Mouse (Mus musculus) forebrain, embryonic 16.5 days (tissue): ENCODE data around the gene Myo1h. TPM values are rescaled to one million over a fixed set of nuclear protein-coding genes. Genes with fewer than 3 reads are reported as not detected.

ENCODE experiments used
- ATAC-seq: fragments of 200-750 bp; cut with Nextera tagmentation; 2 replicates; pipeline ENCODE4 v1.8.0; 2017; ENCODE audit warnings: mild to moderate bottlenecking, moderate library complexity
- H3K27ac ChIP-seq: fragments of 300-500 bp; sonication (generic); 2 replicates; pipeline ENCODE4 v1.5.1; 2014; ENCODE audit warnings: low read length, control low read depth
- H3K27me3 ChIP-seq: fragments of 300-500 bp; sonication (generic); replicated peaks from 2 replicates; pipeline ENCODE4 v1.6.1; 2014; ENCODE audit warnings: low read length; ENCODE audit not compliant: control insufficient read depth, insufficient read depth
- H3K36me3 ChIP-seq: fragments of 300-500 bp; sonication (generic); 2 replicates; pipeline ENCODE4 v1.6.1; 2014; ENCODE audit not compliant: control insufficient read depth, insufficient read depth
- H3K4me1 ChIP-seq: fragments of 300-500 bp; sonication (generic); replicated peaks from 2 replicates; pipeline ENCODE4 v1.6.1; 2014; ENCODE audit warnings: low read length; ENCODE audit not compliant: control insufficient read depth, insufficient read depth
- H3K4me2 ChIP-seq: fragments of 300-500 bp; sonication (generic); 2 replicates; pipeline ENCODE4 v1.6.1; 2014; ENCODE audit warnings: mild to moderate bottlenecking, low read length, control low read depth
- H3K4me3 ChIP-seq: fragments of 300-500 bp; sonication (generic); replicated peaks from 2 replicates; pipeline ENCODE4 v1.5.1; 2014; ENCODE audit warnings: mild to moderate bottlenecking, low read length, control low read depth
- H3K9ac ChIP-seq: fragments of 300-500 bp; sonication (generic); replicated peaks from 2 replicates; pipeline ENCODE4 v1.6.1; 2014; ENCODE audit warnings: low read depth, low read length, control low read depth
- H3K9me3 ChIP-seq: fragments of 300-500 bp; sonication (generic); 2 replicates; pipeline ENCODE4 v1.6.1; 2016; ENCODE audit warnings: low read length; ENCODE audit not compliant: control insufficient read depth
- WGBS: fragments of 180-500 bp; shearing (Covaris S2); extraction: QIAGEN DNeasy Blood & Tissue Kit; methylation state at CpG from one replicate; pipeline ENCODE4 v1.1.7; 2014; 5-methylcytosine and 5-hydroxymethylcytosine counted together
- polyA plus RNA-seq: library from polyadenylated mRNA; unstranded; fragments of >200 nt; fragmentation: Nextera tagmentation; extraction: Ambion mirVana; gene quantifications from 2 replicates; pipeline ENCODE4 v1.2.1, GENCODE M21; 2015

Gene Myo1h
- polyA plus RNA-seq, 1 experiment from 2014 or later = 0.91 TPM

- H3K9ac ChIP-seq = no peak overlapping the region
- H3K9me3 ChIP-seq = no peaks in the 10 kb centered on the region
- no peak overlapping the region for H3K27ac ChIP-seq
- H3K4me1 ChIP-seq = no peaks in the 10 kb centered on the region
- H3K27me3 ChIP-seq = 0 out of 2 replicates have a peak, but pooled peaks cover 5% of the 10 kb centered on the region
- H3K4me3 ChIP-seq = no peak overlapping the region
- 71% methylated on average over 5 of the region's 5 CpGs for WGBS
- no peaks in the 10 kb centered on the region for H3K36me3 ChIP-seq
- no peak overlapping the region for H3K4me2 ChIP-seq
- no peak for ATAC-seq
Observed at GRCm38 (mm10) chr5:114306496-114306895, 17.5 kb downstream of the Myo1h start.

GRCm38 (mm10) chr5:114308765-114309679 lies 20.1 kb downstream of the Myo1h start:
- 0 out of 2 replicates have a peak, but pooled peaks have one; percentile 26 for ATAC-seq

GRCm38 (mm10) chr5:114309680-114310036 lies 20.7 kb downstream of the Myo1h start:
- Histone ChIP-seq H3K4me3 (no peak overlapping the region), H3K27ac (no peak overlapping the region), H3K27me3 (no peaks in the 10 kb centered on the region; the same call in 1 of the 2 replicates), H3K36me3 (no peaks in the 10 kb centered on the region), H3K9ac (no peak overlapping the region), H3K4me2 (no peak overlapping the region), H3K4me1 (no peaks in the 10 kb centered on the region), H3K9me3 (no peaks in the 10 kb centered on the region)
- 52% methylated on average over 11 of the region's 11 CpGs for WGBS
- ATAC-seq = no peak

More at GRCm38 (mm10) chr5:114308765-114309679, 20.1 kb downstream of the Myo1h start:
- H3K4me2 ChIP-seq = no peak overlapping the region
- H3K4me3 ChIP-seq = no peak overlapping the region
- WGBS = 47% methylated on average over 18 of the region's 18 CpGs
- H3K36me3 ChIP-seq = no peaks in the 10 kb centered on the region
- H3K9ac ChIP-seq = no peak overlapping the region
- H3K27me3 ChIP-seq = no peaks in the 10 kb centered on the region
- H3K9me3 ChIP-seq = no peaks in the 10 kb centered on the region
- no peak overlapping the region for H3K27ac ChIP-seq
- H3K4me1 ChIP-seq = no peaks in the 10 kb centered on the region

GRCm38 (mm10) chr5:114323105-114323790 lies 34.3 kb downstream of the Myo1h start:
- 0 out of 2 replicates have a peak, but pooled peaks cover 3% of the 10 kb centered on the region for H3K4me1 ChIP-seq
- H3K4me2 ChIP-seq = no peak overlapping the region
- H3K9me3 ChIP-seq = no peaks in the 10 kb centered on the region
- no peak overlapping the region for H3K27ac ChIP-seq
- H3K27me3 ChIP-seq = no peaks in the 10 kb centered on the region; the same call in 1 of the 2 replicates
- no peak for ATAC-seq
- 51% methylated on average over 25 of the region's 25 CpGs for WGBS
- no peak overlapping the region for H3K4me3 ChIP-seq
- no peaks in the 10 kb centered on the region for H3K36me3 ChIP-seq
- no peak overlapping the region for H3K9ac ChIP-seq

- H3K4me1 ChIP-seq = 0 out of 2 replicates have a peak, but pooled peaks cover 3% of the 10 kb centered on the region
- no peak overlapping the region for H3K27ac ChIP-seq
- H3K9ac ChIP-seq = 0 out of 2 replicates have a peak overlapping the region, but pooled peaks have one; percentile 19
- no peaks in the 10 kb centered on the region for H3K36me3 ChIP-seq
- WGBS = 23% methylated on average over 16 of the region's 16 CpGs
- no peak overlapping the region for H3K4me2 ChIP-seq
- no peak overlapping the region for H3K4me3 ChIP-seq
- H3K9me3 ChIP-seq = no peaks in the 10 kb centered on the region
- no peak for ATAC-seq
- H3K27me3 ChIP-seq = no peaks in the 10 kb centered on the region; the same call in 1 of the 2 replicates
Observed at GRCm38 (mm10) chr5:114323791-114324507, 35.0 kb downstream of the Myo1h start.

GRCm38 (mm10) chr5:114342996-114343395 lies 54.0 kb downstream of the Myo1h start:
- no peak overlapping the region for H3K9ac ChIP-seq
- no peak for ATAC-seq
- H3K4me3 ChIP-seq = no peak overlapping the region
- H3K4me1 ChIP-seq = no peaks in the 10 kb centered on the region
- H3K9me3 ChIP-seq = no peaks in the 10 kb centered on the region
- WGBS = 90% methylated on average over 5 of the region's 5 CpGs
- H3K27me3 ChIP-seq = no peaks in the 10 kb centered on the region
- no peak overlapping the region for H3K4me2 ChIP-seq
- H3K27ac ChIP-seq = no peak overlapping the region
- H3K36me3 ChIP-seq = no peaks in the 10 kb centered on the region

- Histone ChIP-seq H3K9me3 (no peaks in the 10 kb centered on the region), H3K27ac (no peak overlapping the region), H3K27me3 (no peaks in the 10 kb centered on the region), H3K4me1 (no peaks in the 10 kb centered on the region), H3K36me3 (no peaks in the 10 kb centered on the region), H3K4me3 (no peak overlapping the region), H3K9ac (no peak overlapping the region), H3K4me2 (no peak overlapping the region)
- ATAC-seq = no peak
- 86% methylated on average over 7 of the region's 7 CpGs for WGBS
Observed at GRCm38 (mm10) chr5:114343612-114344011, 54.6 kb downstream of the Myo1h start.

- no peaks in the 10 kb centered on the region for H3K27me3 ChIP-seq
- ATAC-seq = no peak
- H3K4me2 ChIP-seq = no peak overlapping the region
- no peak overlapping the region for H3K4me3 ChIP-seq
- WGBS = 71% methylated on average over 3 of the region's 3 CpGs
- H3K9ac ChIP-seq = no peak overlapping the region
- no peaks in the 10 kb centered on the region for H3K9me3 ChIP-seq
- no peaks in the 10 kb centered on the region for H3K4me1 ChIP-seq
- no peak overlapping the region for H3K27ac ChIP-seq
- H3K36me3 ChIP-seq = no peaks in the 10 kb centered on the region
Observed at GRCm38 (mm10) chr5:114345538-114345937, 56.6 kb downstream of the Myo1h start.

GRCm38 (mm10) chr5:114347005-114347404 lies 58.0 kb downstream of the Myo1h start:
- H3K36me3 ChIP-seq = no peaks in the 10 kb centered on the region
- no peak for ATAC-seq
- H3K27me3 ChIP-seq = no peaks in the 10 kb centered on the region
- no peak overlapping the region for H3K27ac ChIP-seq
- no peaks in the 10 kb centered on the region for H3K9me3 ChIP-seq
- no peak overlapping the region for H3K9ac ChIP-seq
- no peak overlapping the region for H3K4me3 ChIP-seq
- H3K4me1 ChIP-seq = no peaks in the 10 kb centered on the region
- no peak overlapping the region for H3K4me2 ChIP-seq
- 79% methylated on average over 10 of the region's 10 CpGs for WGBS
